Mouse (Mus musculus): ENCODE data around the gene Clec2g. TPM values are rescaled to one million over a fixed set of nuclear protein-coding genes. Genes with fewer than 3 reads are reported as not detected.
"Not testable (repeated sequence)": the region's sequence is repeated elsewhere in the genome, so short reads cannot be mapped to it uniquely, and the experiment has no call there.

Gene Clec2g
- polyA plus RNA-seq, 1 experiment, result not detected

DNA sequence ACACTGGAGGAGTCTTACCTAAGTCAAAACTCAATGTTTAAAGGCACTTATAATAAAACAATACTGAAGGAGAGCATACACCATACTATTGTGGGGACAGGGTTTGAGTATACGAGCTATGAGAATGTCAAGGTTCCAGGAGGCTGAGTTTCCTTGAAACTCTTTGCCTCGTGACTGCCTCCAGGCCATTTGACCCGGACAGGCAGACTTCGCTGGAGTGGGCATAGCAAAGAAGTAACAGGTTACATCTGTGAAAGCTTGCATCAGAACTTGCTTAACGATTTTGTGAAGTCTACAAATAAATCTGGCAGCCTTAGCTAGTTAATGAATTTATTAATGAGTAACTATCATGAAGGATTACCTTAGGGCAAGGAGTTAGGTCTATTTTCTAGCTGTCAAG, 60.6 kb downstream of the Clec2g start:
- H3K4me3 ChIP-seq (ENCODE audit: insufficient read depth, low read depth, low read length), result no peak overlapping the region
- H3K4me1 ChIP-seq (ENCODE audit: control insufficient read depth, insufficient read depth, low read length), result peaks cover 8% of the 10 kb centered on the region; the same call in 1 of the 2 replicates
- no peak overlapping the region; the same call in 1 of the 2 replicates for H3K27ac ChIP-seq (ENCODE audit: insufficient read depth, low read depth, low read length)
- peak; percentile 59 for DNase-seq
- 27% methylated on average over 5 of the region's 5 CpGs for WGBS
- H3K36me3 ChIP-seq (ENCODE audit: control insufficient read depth, insufficient read depth, low read length), result no peaks in the 10 kb centered on the region
- TF ChIP-seq CTCF (conservative IDR thresholded peaks at IDR 0.05; ENCODE audit: insufficient read depth, insufficient read length, low read depth, low read length), result no peak
- no peak for TF ChIP-seq POLR2A (IDR thresholded peaks at IDR 0.05; ENCODE audit: low read depth, low read length)
- no peaks in the 10 kb centered on the region for H3K27me3 ChIP-seq (replicated peaks; ENCODE audit: control insufficient read depth, insufficient read depth, low read length)

DNA sequence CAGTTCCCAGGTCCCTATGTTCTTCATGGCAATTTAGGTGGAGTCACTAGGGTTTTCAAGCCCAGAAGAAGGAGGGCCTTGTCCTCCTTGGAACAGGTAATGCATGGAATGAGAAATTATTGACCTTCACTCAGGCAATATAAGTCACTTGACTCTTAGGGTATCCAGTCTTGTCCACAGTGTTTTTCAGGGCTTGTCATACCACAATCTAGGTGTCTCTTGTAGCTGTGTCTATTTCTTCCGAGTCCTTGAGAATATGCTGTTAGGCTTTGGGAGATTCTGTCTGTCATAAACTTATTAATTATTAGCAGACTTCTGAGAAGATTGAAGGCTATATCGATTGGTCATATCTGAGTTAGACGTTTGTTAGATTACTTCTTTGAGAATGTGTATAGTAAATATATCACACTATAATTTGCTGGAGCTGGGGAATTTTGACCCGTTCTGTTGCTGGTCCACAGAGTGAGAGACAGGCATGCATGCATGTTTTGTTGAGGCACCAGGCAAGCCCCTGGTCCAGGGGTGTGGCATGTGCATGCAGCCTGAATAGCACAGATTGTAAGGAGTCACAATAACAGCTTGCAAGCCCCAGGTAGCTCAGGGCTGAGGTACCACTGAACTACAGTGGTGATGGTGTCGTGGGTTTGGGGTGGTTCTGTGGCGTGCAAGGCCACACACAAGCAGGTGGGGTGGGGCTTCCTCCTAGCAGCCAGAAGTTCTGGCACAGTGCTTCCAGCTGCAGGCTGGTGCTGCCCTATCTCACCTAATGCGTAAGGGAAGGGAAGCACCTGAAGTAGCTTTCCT, 61.3 kb downstream of the Clec2g start:
- DNase-seq, result no peak
- Histone ChIP-seq H3K4me1 (ENCODE audit: control insufficient read depth, insufficient read depth, low read length) (peaks cover 8% of the 10 kb centered on the region; the same call in 1 of the 2 replicates), H3K36me3 (ENCODE audit: control insufficient read depth, insufficient read depth, low read length) (no peaks in the 10 kb centered on the region), H3K4me3 (ENCODE audit: insufficient read depth, low read depth, low read length) (no peak overlapping the region), H3K27ac (ENCODE audit: insufficient read depth, low read depth, low read length) (peak overlapping the region; percentile 1; the same call in 1 of the 2 replicates), H3K27me3 (replicated peaks; ENCODE audit: control insufficient read depth, insufficient read depth, low read length) (no peaks in the 10 kb centered on the region)
- WGBS, result 50% methylated on average over 7 of the region's 7 CpGs
- TF ChIP-seq CTCF (conservative IDR thresholded peaks at IDR 0.05; ENCODE audit: insufficient read depth, insufficient read length, low read depth, low read length) (no peak), POLR2A (IDR thresholded peaks at IDR 0.05; ENCODE audit: low read depth, low read length) (no peak)

DNA sequence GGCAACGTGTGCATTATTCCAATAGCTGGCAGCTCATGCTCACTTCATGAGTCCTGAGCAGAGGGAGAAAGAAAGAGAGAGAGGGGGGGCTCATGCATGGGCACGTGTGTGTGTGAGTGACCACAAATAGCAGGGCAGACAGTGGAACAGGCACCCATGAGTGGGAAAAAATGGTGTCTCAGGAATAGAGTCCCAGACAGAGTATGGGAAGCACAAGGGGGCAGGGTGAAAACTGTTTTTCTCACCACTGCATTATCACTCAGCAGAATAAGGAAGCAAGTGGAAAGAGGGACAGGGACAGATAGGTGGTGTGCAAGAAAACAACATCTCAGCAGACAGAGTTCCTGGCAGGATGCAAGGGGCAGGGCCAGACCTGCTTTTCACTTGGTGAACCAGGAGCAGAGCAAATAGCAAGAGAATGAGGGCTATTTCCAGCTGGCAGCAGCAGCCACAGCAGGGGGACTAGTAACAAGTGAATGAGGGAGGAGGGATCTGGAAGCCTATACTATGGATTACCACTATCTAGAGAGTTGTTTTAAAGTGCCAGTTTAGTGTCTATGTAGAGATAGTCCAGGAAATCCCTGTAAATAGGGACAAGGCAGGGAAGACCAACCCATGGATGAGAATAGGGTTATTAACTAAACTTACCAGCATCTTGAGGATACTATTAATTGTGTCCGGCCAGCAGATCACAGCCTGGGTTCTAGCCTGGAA, 62.0 kb downstream of the Clec2g start:
- Histone ChIP-seq H3K36me3 (ENCODE audit: control insufficient read depth, insufficient read depth, low read length) (no peaks in the 10 kb centered on the region), H3K4me3 (ENCODE audit: insufficient read depth, low read depth, low read length) (no peak overlapping the region), H3K4me1 (ENCODE audit: control insufficient read depth, insufficient read depth, low read length) (peaks cover 8% of the 10 kb centered on the region; the same call in 1 of the 2 replicates), H3K27me3 (replicated peaks; ENCODE audit: control insufficient read depth, insufficient read depth, low read length) (no peaks in the 10 kb centered on the region), H3K27ac (ENCODE audit: insufficient read depth, low read depth, low read length) (peak overlapping the region; percentile 8; the same call in 1 of the 2 replicates)
- TF ChIP-seq POLR2A (IDR thresholded peaks at IDR 0.05; ENCODE audit: low read depth, low read length) (no peak), CTCF (conservative IDR thresholded peaks at IDR 0.05; ENCODE audit: insufficient read depth, insufficient read length, low read depth, low read length) (no peak)
- peak; percentile 16 for DNase-seq
- WGBS, result 48% methylated on average over 3 of the region's 3 CpGs

DNA sequence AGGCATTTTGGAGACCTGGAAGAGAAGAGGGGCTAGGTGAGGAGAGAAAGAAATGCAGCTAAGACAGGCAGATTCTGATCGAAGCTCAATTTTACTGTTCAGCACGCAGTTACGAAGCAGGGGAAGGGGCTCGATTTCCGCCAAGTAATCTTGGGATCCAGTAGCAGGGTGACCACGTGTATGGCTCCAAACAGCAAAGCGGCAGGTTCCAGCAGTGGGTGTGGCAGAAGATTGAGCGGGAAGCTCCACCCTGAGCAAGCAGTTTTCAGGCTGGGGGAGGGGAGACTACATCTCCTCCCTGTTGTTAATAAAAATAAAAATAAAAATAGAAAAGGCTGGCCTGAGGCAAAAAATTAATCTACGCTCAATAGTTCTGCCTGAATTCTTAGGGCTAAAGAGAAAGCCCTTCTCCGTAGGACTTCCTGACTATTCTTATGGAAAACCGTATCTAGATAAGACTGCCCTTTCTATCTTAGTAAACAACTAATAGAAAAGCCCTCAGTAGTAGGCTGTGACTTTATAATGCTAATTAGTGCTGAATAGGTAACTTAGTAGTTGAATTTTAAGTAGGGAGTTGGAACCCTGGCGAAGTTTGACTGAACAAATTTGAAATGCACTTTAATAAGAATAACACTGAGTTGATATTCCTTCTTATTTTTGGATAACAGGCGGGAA, 62.7 kb downstream of the Clec2g start:
- peak overlapping the region; percentile 22; the same call in 1 of the 2 replicates for H3K27ac ChIP-seq (ENCODE audit: insufficient read depth, low read depth, low read length)
- H3K4me3 ChIP-seq (ENCODE audit: insufficient read depth, low read depth, low read length), result no peak overlapping the region; the same call in 1 of the 2 replicates
- peak; percentile 36 for DNase-seq
- no peaks in the 10 kb centered on the region for H3K27me3 ChIP-seq (replicated peaks; ENCODE audit: control insufficient read depth, insufficient read depth, low read length)
- H3K36me3 ChIP-seq (ENCODE audit: control insufficient read depth, insufficient read depth, low read length), result no peaks in the 10 kb centered on the region
- TF ChIP-seq POLR2A (IDR thresholded peaks at IDR 0.05; ENCODE audit: low read depth, low read length) (no peak), CTCF (conservative IDR thresholded peaks at IDR 0.05; ENCODE audit: insufficient read depth, insufficient read length, low read depth, low read length) (no peak)
- H3K4me1 ChIP-seq (ENCODE audit: control insufficient read depth, insufficient read depth, low read length), result peaks cover 8% of the 10 kb centered on the region; the same call in 1 of the 2 replicates
- 52% methylated on average over 13 of the region's 13 CpGs for WGBS

DNA sequence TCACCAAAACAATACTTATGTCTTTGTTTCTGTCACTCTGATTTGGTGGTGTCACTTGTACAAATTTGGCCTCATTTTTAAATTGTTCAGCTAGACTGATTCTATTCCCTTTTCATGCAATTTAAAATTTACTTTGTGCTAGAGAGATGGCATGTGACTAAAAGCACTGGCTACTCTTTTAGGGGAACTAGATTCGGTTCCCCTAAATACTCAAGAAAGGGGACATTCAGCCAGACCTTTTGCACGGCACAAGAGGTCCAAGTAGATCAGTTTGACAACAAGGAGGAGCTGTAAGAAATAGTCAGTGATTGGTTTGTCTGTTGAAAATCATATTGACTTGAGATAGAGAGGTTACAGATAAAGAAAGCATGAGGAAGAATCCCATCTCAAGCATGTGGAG, 67.2 kb downstream of the Clec2g start:
- Histone ChIP-seq H3K4me1 (ENCODE audit: control insufficient read depth, insufficient read depth, low read length) (peaks cover 2% of the 10 kb centered on the region; the same call in 1 of the 2 replicates), H3K27me3 (replicated peaks; ENCODE audit: control insufficient read depth, insufficient read depth, low read length) (no peaks in the 10 kb centered on the region), H3K4me3 (ENCODE audit: insufficient read depth, low read depth, low read length) (no peak overlapping the region), H3K36me3 (ENCODE audit: control insufficient read depth, insufficient read depth, low read length) (no peaks in the 10 kb centered on the region), H3K27ac (ENCODE audit: insufficient read depth, low read depth, low read length) (no peak overlapping the region)
- 88% methylated on average over 2 of the region's 2 CpGs for WGBS
- TF ChIP-seq POLR2A (IDR thresholded peaks at IDR 0.05; ENCODE audit: low read depth, low read length) (no peak), CTCF (conservative IDR thresholded peaks at IDR 0.05; ENCODE audit: insufficient read depth, insufficient read length, low read depth, low read length) (no peak)
- no peak for DNase-seq

DNA sequence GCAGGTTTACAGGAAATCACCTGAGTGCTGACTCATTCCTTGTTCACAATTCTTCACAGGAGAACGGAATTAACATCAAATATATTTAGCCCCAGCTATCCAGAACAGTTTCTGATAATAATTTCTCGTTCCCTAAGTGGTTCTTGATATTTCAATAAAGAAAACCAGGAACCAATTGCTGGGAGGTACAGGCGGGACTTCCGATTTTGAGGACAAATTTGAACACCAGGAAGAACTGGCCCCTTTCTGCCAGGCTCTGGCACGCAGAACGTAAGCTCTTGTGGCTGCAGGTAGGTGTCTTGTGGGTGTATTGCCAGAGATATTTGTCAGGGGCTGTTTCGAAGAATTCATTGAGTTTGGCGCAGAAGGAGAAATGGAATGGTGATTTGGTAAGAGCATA, 74.4 kb downstream of the Clec2g start:
- TF ChIP-seq CTCF (conservative IDR thresholded peaks at IDR 0.05; ENCODE audit: insufficient read depth, insufficient read length, low read depth, low read length) (no peak), POLR2A (IDR thresholded peaks at IDR 0.05; ENCODE audit: low read depth, low read length) (no peak)
- no peak overlapping the region for H3K27ac ChIP-seq (ENCODE audit: insufficient read depth, low read depth, low read length)
- no peak overlapping the region for H3K4me3 ChIP-seq (ENCODE audit: insufficient read depth, low read depth, low read length)
- DNase-seq, result no peak
- H3K36me3 ChIP-seq (ENCODE audit: control insufficient read depth, insufficient read depth, low read length), result no peaks in the 10 kb centered on the region
- no peaks in the 10 kb centered on the region for H3K27me3 ChIP-seq (replicated peaks; ENCODE audit: control insufficient read depth, insufficient read depth, low read length)
- WGBS, result 84% methylated on average over 8 of the region's 8 CpGs
- H3K4me1 ChIP-seq (ENCODE audit: control insufficient read depth, insufficient read depth, low read length), result no peaks in the 10 kb centered on the region

DNA sequence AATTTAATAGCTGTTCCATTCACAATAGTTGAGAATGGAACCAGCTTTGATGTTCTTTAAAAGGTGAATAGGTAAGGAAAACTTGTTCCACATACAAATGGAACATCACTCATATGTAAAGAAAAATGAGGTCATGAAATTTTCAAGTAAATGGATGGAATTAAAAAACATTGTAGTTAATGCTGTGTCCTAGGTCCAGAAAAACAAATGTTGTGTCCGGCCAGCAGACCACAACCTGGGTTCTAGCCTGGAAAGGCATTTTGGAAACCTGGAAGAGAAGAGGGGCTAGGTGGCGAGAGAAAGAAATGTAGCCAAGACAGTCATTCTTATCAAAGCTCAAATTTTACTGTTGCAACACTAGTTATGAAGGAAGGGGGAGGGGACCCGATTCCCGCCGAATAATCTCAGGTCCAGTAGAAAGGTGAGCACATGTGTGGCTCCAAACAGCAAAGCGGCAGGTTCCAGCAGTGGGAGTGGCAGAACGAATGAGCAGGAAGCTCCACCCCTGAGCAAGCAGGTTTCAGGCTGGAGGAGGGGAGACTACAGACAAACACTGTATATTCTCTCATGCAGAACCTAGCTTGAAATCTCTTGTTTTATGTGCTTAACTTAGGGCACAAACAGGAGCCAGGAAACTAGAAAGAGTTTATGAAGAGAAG, 75.8 kb downstream of the Clec2g start:
- H3K36me3 ChIP-seq (ENCODE audit: control insufficient read depth, insufficient read depth, low read length); H3K4me3 ChIP-seq (ENCODE audit: insufficient read depth, low read depth, low read length); H3K27ac ChIP-seq (ENCODE audit: insufficient read depth, low read depth, low read length); H3K4me1 ChIP-seq (ENCODE audit: control insufficient read depth, insufficient read depth, low read length); H3K27me3 ChIP-seq (replicated peaks; ENCODE audit: control insufficient read depth, insufficient read depth, low read length): not testable (repeated sequence)
- WGBS, result 46% methylated on average over 7 of the region's 7 CpGs
- DNase-seq, result peak; percentile 29
